Mouse (Mus musculus): ENCODE data around the gene Ahnak2.
A peak's percentile ranks its signal among the peaks of the same experiment; 100 is the strongest.

Gene Ahnak2

GRCm38 (mm10) chr12:112760154-112760926, 42.1 kb downstream of the Ahnak2 start, which contains the start of gene Pld4:
Pld4 (plus strand) TSS chr12:112760655.
- no peak for DNase-seq (ENCODE audit: low read depth, low spot score)

GRCm38 (mm10) chr12:112759471-112759870, 43.0 kb downstream of the Ahnak2 start:
- no peak for DNase-seq (ENCODE audit: low read depth, low spot score)

GRCm38 (mm10) chr12:112757896-112758295, 44.6 kb downstream of the Ahnak2 start:
- no peak for DNase-seq (ENCODE audit: low read depth, low spot score)

GRCm38 (mm10) chr12:112755900-112756299, 46.6 kb downstream of the Ahnak2 start:
- DNase-seq (ENCODE audit: low read depth, low spot score), result no peak

- DNase-seq (ENCODE audit: low read depth, low spot score), result no peak
These were observed 50.1 kb downstream of the Ahnak2 start for GRCm38 (mm10) chr12:112752399-112752798.

- DNase-seq (ENCODE audit: low read depth, low spot score), result no peak
These were observed 51.5 kb downstream of the Ahnak2 start for GRCm38 (mm10) chr12:112750976-112751375.

- no peak for DNase-seq (ENCODE audit: low read depth, low spot score)
These were observed 54.9 kb downstream of the Ahnak2 start for GRCm38 (mm10) chr12:112747606-112747970.

GRCm38 (mm10) chr12:112746808-112747605, 55.5 kb downstream of the Ahnak2 start:
- DNase-seq (ENCODE audit: low read depth, low spot score), result peak; percentile 69

GRCm38 (mm10) chr12:112746461-112746807, 56.0 kb downstream of the Ahnak2 start:
- no peak for DNase-seq (ENCODE audit: low read depth, low spot score)

GRCm38 (mm10) chr12:112745716-112746115, 56.7 kb downstream of the Ahnak2 start:
- no peak for DNase-seq (ENCODE audit: low read depth, low spot score)

GRCm38 (mm10) chr12:112744891-112745580, 57.4 kb downstream of the Ahnak2 start:
- DNase-seq (ENCODE audit: low read depth, low spot score), result no peak

- no peak for DNase-seq (ENCODE audit: low read depth, low spot score)
These were observed 58.2 kb downstream of the Ahnak2 start for GRCm38 (mm10) chr12:112744211-112744610.

GRCm38 (mm10) chr12:112743168-112743975, 59.1 kb downstream of the Ahnak2 start:
- peak; percentile 66 for DNase-seq (ENCODE audit: low read depth, low spot score)

- DNase-seq (ENCODE audit: low read depth, low spot score), result no peak
These were observed 59.7 kb downstream of the Ahnak2 start for GRCm38 (mm10) chr12:112742768-112743167.

- DNase-seq (ENCODE audit: low read depth, low spot score), result no peak
These were observed 63.4 kb downstream of the Ahnak2 start for GRCm38 (mm10) chr12:112739023-112739568.

GRCm38 (mm10) chr12:112738281-112739022, 64.0 kb downstream of the Ahnak2 start:
- DNase-seq (ENCODE audit: low read depth, low spot score), result no peak

- no peak for DNase-seq (ENCODE audit: low read depth, low spot score)
These were observed 64.7 kb downstream of the Ahnak2 start for GRCm38 (mm10) chr12:112737761-112738160.

- DNase-seq (ENCODE audit: low read depth, low spot score), result no peak
These were observed 65.4 kb downstream of the Ahnak2 start for GRCm38 (mm10) chr12:112737081-112737480.

GRCm38 (mm10) chr12:112736636-112736925, 65.9 kb downstream of the Ahnak2 start:
- no peak for DNase-seq (ENCODE audit: low read depth, low spot score)

GRCm38 (mm10) chr12:112735896-112736635, 66.4 kb downstream of the Ahnak2 start:
- no peak for DNase-seq (ENCODE audit: low read depth, low spot score)
